17 mouse cellular contexts compared by ENCODE assay signal in the genomic region with DNA sequence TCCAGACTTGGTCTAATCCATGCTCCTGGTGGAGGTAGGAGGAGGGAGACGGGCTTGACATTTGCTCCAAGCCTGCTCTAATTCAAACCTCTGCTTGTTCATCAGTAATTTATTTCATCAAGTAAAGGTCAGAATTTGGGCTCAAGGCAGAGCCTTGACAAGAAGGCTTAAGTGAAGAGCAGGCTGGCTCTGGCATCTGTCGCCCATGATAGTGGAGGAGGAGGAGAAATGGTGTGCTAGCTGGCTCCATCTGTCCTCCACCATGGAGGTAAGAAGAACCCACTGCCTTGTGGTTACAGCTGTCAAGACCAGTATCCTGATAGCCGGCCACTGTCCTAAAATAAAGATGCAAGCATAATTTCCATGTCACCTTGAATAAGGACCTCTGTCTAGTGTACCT.
DNase-seq lines count a peak whose midpoint lies in the region; ATAC-seq and TF ChIP-seq lines count a peak whose summit lies in the region.
"Had no signal": no experiment of that assay in that cellular context is flagged by ENCODE, and none has a peak within 500 bp of the region (broad histone marks: within the 10 kb centered on the region; RNA-seq: fewer than 3 reads in every experiment).

No protein-coding gene starts in this region.

- H3K4me3 ChIP-seq in gastrocnemius, adult 2 months, result no peak overlapping the region
- H3K4me3 ChIP-seq: embryonic facial prominence, embryonic 10.5 days; embryonic facial prominence, embryonic 12.5 days; forebrain, embryonic 13.5 days; forebrain, embryonic 15.5 days had no signal

- peak; percentile 45; the same call in 1 of the 2 replicates for ATAC-seq in frontal cortex, adult (ENCODE audit: low TSS enrichment)
- ATAC-seq: forebrain, embryonic 13.5 days; forebrain, embryonic 15.5 days; forebrain, postnatal 0 days had no signal

- peak overlapping the region; percentile 73 for H3K27ac ChIP-seq in gastrocnemius, adult 2 months
- H3K27ac ChIP-seq: embryonic facial prominence, embryonic 10.5 days; embryonic facial prominence, embryonic 12.5 days; forebrain, embryonic 13.5 days; forebrain, embryonic 15.5 days had no signal

- TF ChIP-seq CTCF in gastrocnemius, adult 2 months (IDR thresholded peaks at IDR 0.05), result no peak

- intact Hi-C loops in gastrocnemius, adult 2 months (cut with DNase I), result no loop called here
- intact Hi-C loops in gastrocnemius, postnatal 36 days (cut with DNase I), result no loop called here

- DNase-seq in frontal cortex, postnatal 10 days (ENCODE audit: low spot score in 2 of 2), result no peak
- peak; percentile 30 for DNase-seq in gastrocnemius, adult 2 months
- DNase-seq in gastrocnemius, postnatal 36 days, result no peak
- DNase-seq in layer of hippocampus, postnatal 36 days, result no peak
- DNase-seq: adrenal gland, adult 8-10 months; adrenal gland, postnatal 25 days; cerebellum, adult 11-12 months; cerebellum, adult 2 months; cerebellum, adult 9-10 months; cerebellum, postnatal 10 days; cerebellum, postnatal 25 days; forebrain, postnatal 0 days had no signal
